In the genomic region with DNA sequence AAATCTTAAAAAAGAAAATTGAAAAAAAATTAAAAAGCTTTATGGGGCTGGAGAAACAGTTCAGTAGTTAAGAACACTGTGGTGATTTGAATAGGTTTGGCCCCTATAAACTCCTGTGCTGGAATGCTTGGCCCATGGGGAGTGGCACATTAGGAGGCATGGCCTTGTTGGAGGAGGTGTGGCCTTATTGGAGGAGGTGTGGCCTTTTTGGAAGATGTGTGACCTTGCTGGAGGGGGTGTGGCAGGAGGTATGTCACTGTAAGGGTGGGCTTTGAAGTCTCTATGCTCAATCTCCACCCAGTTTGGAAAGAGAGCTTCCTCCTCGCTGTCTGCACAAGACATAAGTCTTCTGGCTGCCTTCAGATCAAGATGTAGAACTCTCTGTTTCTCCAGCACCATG, we compare ENCODE assay signal across 21 mouse cellular contexts. TPM values are rescaled to one million over a fixed set of nuclear protein-coding genes. Genes with fewer than 3 reads are reported as not detected.
"Had no signal": no experiment of that assay in that cellular context is flagged by ENCODE, and none has a peak within 500 bp of the region (broad histone marks: within the 10 kb centered on the region; RNA-seq: fewer than 3 reads in every experiment).

No protein-coding gene starts in this region.

- H3K27me3 ChIP-seq: limb, embryonic 13.5 days; midbrain, embryonic 15.5 days; neural tube, embryonic 13.5 days; stomach, embryonic 15.5 days had no signal

- DNase-seq: kidney, postnatal 10 days; left cerebral cortex, postnatal 4 days; lung, adult 18-20 months; lung, postnatal 4 days; right cerebral cortex, postnatal 14 days; thymus, postnatal 4 days had no signal

- H3K36me3 ChIP-seq: limb, embryonic 13.5 days; midbrain, embryonic 10.5 days; midbrain, embryonic 15.5 days; neural tube, embryonic 13.5 days; stomach, embryonic 15.5 days had no signal

- H3K27ac ChIP-seq: limb, embryonic 13.5 days; liver, embryonic 14.5 days; midbrain, embryonic 10.5 days; midbrain, embryonic 15.5 days; neural tube, embryonic 13.5 days; stomach, embryonic 15.5 days had no signal

- H3K9me3 ChIP-seq: limb, embryonic 13.5 days; midbrain, embryonic 10.5 days; midbrain, embryonic 15.5 days; neural tube, embryonic 13.5 days; stomach, embryonic 15.5 days had no signal

- H3K4me3 ChIP-seq: limb, embryonic 13.5 days; midbrain, embryonic 10.5 days; midbrain, embryonic 15.5 days; neural tube, embryonic 13.5 days; stomach, embryonic 15.5 days had no signal

- H3K9ac ChIP-seq: limb, embryonic 13.5 days; liver, embryonic 14.5 days; midbrain, embryonic 15.5 days; neural tube, embryonic 13.5 days; stomach, embryonic 15.5 days had no signal

RNA-seq across cellular contexts. Expression of a gene that starts 53.5 kb away (rescaled TPM):
- total RNA-seq: layer of hippocampus, adult 8-10 months; layer of hippocampus, postnatal 14 days; left cerebral cortex, adult 18-20 months; left cerebral cortex, postnatal 10 days; left cerebral cortex, postnatal 4 days; liver, adult 2 months; megakaryocyte, adult 5-6 weeks; monocyte, adult 5-6 weeks had no signal
- polyA plus RNA-seq: kidney, embryonic 14.5 days; limb, embryonic 13.5 days; liver, adult 2 months; liver, embryonic 14.5 days; lung, embryonic 16.5 days; midbrain, embryonic 10.5 days; midbrain, embryonic 15.5 days; neural tube, embryonic 13.5 days; stomach, embryonic 15.5 days had no signal
